Mouse (Mus musculus) thymus, postnatal 36 days (tissue): ENCODE data around the gene Cd300lf.

Experiments used
- DNase-seq, 2 experiments: peaks; one replicate each; pipeline ENCODE4 v3.0.0; 2022; ENCODE audit warnings: mixed read lengths in 2 of 2

The Cd300lf gene

GRCm38 (mm10) chr11:115104769-115105563 lies 28.8 kb downstream of the Cd300lf start:
- no peak for DNase-seq

GRCm38 (mm10) chr11:115103470-115104413 lies 30.1 kb downstream of the Cd300lf start:
- DNase-seq: no peak

- DNase-seq: no peak
Measured at GRCm38 (mm10) chr11:115102116-115102515, 31.7 kb downstream of the Cd300lf start.

GRCm38 (mm10) chr11:115101615-115102051 lies 32.2 kb downstream of the Cd300lf start:
- no peak for DNase-seq

- DNase-seq: no peak
Measured at GRCm38 (mm10) chr11:115100741-115101140, 33.1 kb downstream of the Cd300lf start.

GRCm38 (mm10) chr11:115100032-115100621 lies 33.7 kb downstream of the Cd300lf start:
- DNase-seq: no peak

GRCm38 (mm10) chr11:115099241-115099840 lies 34.5 kb downstream of the Cd300lf start:
- DNase-seq: no peak

GRCm38 (mm10) chr11:115098203-115098932 lies 35.4 kb downstream of the Cd300lf start:
- DNase-seq: no peak

- no peak for DNase-seq
Measured at GRCm38 (mm10) chr11:115092140-115092539, 41.7 kb downstream of the Cd300lf start.

GRCm38 (mm10) chr11:115091362-115091901 lies 42.4 kb downstream of the Cd300lf start, which contains the start of gene Rab37:
TSS of gene Rab37 (plus strand) at chr11:115091431.
- DNase-seq: peak in 1 of 2 experiments; percentile 11

GRCm38 (mm10) chr11:115089853-115090252 lies 43.9 kb downstream of the Cd300lf start:
- DNase-seq: peak in 1 of 2 experiments; percentile 14

GRCm38 (mm10) chr11:115086213-115086612 lies 47.6 kb downstream of the Cd300lf start:
- no peak for DNase-seq

- no peak for DNase-seq
Measured at GRCm38 (mm10) chr11:115085064-115085463, 48.7 kb downstream of the Cd300lf start.

GRCm38 (mm10) chr11:115084595-115084994 lies 49.2 kb downstream of the Cd300lf start:
- DNase-seq: no peak

- DNase-seq: peak; percentile 49 to 51
Measured at GRCm38 (mm10) chr11:115083376-115084139, 50.2 kb downstream of the Cd300lf start.

- no peak for DNase-seq
Measured at GRCm38 (mm10) chr11:115082196-115082595, 51.6 kb downstream of the Cd300lf start.

GRCm38 (mm10) chr11:115081373-115081772 lies 52.4 kb downstream of the Cd300lf start:
- no peak for DNase-seq

GRCm38 (mm10) chr11:115080886-115081285 lies 52.9 kb downstream of the Cd300lf start:
- DNase-seq: peak; percentile 23 to 31

GRCm38 (mm10) chr11:115078680-115079079 lies 55.1 kb downstream of the Cd300lf start:
- DNase-seq: no peak

GRCm38 (mm10) chr11:115077436-115077835 lies 56.4 kb downstream of the Cd300lf start:
- DNase-seq: no peak

- no peak for DNase-seq
Measured at GRCm38 (mm10) chr11:115075859-115076258, 57.9 kb downstream of the Cd300lf start.
